Mouse (Mus musculus) lung, embryonic 14.5 days (tissue): ENCODE measurements around the gene Tsc22d3. TPM values are rescaled to one million over a fixed set of nuclear protein-coding genes. Genes with fewer than 3 reads are reported as not detected.

Source experiments
- ATAC-seq: fragments of 200-750 bp; cut with Nextera tagmentation; 2 replicates; pipeline ENCODE4 v1.8.0; 2017; ENCODE audit warnings: mild to moderate bottlenecking, moderate TSS enrichment, moderate library complexity; ENCODE audit not compliant: insufficient read depth
- DNase-seq: peaks from one replicate; pipeline ENCODE4 v3.0.0-alpha.2; 2015
- H3K27ac ChIP-seq: fragments of 300-500 bp; sonication (generic); 2 replicates; pipeline ENCODE4 v1.5.1; 2014; ENCODE audit warnings: low read depth, mild to moderate bottlenecking, moderate library complexity
- H3K27me3 ChIP-seq: fragments of 300-500 bp; sonication (generic); 2 replicates; pipeline ENCODE4 v1.6.1; 2014; ENCODE audit warnings: low read length, control low read depth; ENCODE audit not compliant: insufficient read depth
- H3K36me3 ChIP-seq: fragments of 300-500 bp; sonication (generic); 2 replicates; pipeline ENCODE4 v1.6.1; 2014; ENCODE audit warnings: control low read depth; ENCODE audit not compliant: insufficient read depth
- H3K4me1 ChIP-seq: fragments of 300-500 bp; sonication (generic); 2 replicates; pipeline ENCODE4 v1.6.1; 2014; ENCODE audit warnings: antibody characterized with exemption, control low read depth; ENCODE audit not compliant: insufficient read depth
- H3K4me2 ChIP-seq: fragments of 300-500 bp; sonication (generic); 2 replicates; pipeline ENCODE4 v1.6.1; 2014; ENCODE audit warnings: mild to moderate bottlenecking
- H3K4me3 ChIP-seq: fragments of 300-500 bp; sonication (generic); 2 replicates; pipeline ENCODE4 v1.5.1; 2014; ENCODE audit warnings: low read depth, low read length
- H3K9ac ChIP-seq: fragments of 300-500 bp; sonication (generic); 2 replicates; pipeline ENCODE4 v1.6.1; 2014
- H3K9me3 ChIP-seq: fragments of 300-500 bp; sonication (generic); 2 replicates; pipeline ENCODE4 v1.6.1; 2016; ENCODE audit warnings: low read depth, low read length, control low read depth
- CTCF ChIP-seq: IDR thresholded peaks from 2 replicates; pipeline ENCODE4 v1.5.1; 2016; ENCODE audit warnings: antibody characterized with exemption, low read depth
- WGBS: fragments of 180-500 bp; shearing (Covaris S2); extraction: QIAGEN DNeasy Blood & Tissue Kit; methylation state at CpG from one replicate; pipeline ENCODE4 v1.1.7; 2014; 5-methylcytosine and 5-hydroxymethylcytosine counted together
- polyA plus RNA-seq: library from polyadenylated mRNA; unstranded; fragments of >200 nt; fragmentation: Nextera tagmentation; extraction: Ambion mirVana; gene quantifications from 2 replicates; pipeline ENCODE4 v1.2.1, GENCODE M21; 2014

Tsc22d3 gene
- polyA plus RNA-seq, 1 experiment from 2014 or later, result 82.8 TPM

GRCm38 (mm10) chrX:140588534-140588933 is 11.9 kb downstream of the Tsc22d3 start:
- TF ChIP-seq CTCF, result no peak
- Histone ChIP-seq H3K4me1 (no peaks in the 10 kb centered on the region), H3K27me3 (peaks cover 4% of the 10 kb centered on the region), H3K9ac (no peak overlapping the region), H3K4me2 (no peak overlapping the region), H3K4me3 (no peak overlapping the region), H3K27ac (no peak overlapping the region), H3K36me3 (no peaks in the 10 kb centered on the region), H3K9me3 (no peaks in the 10 kb centered on the region)
- ATAC-seq, result no peak
- DNase-seq, result no peak
- WGBS, result 79% methylated on average over 5 of the region's 5 CpGs

- no peak overlapping the region for H3K9ac ChIP-seq
- peaks cover 14% of the 10 kb centered on the region for H3K27me3 ChIP-seq
- no peaks in the 10 kb centered on the region for H3K36me3 ChIP-seq
- H3K4me2 ChIP-seq, result no peak overlapping the region
- 55% methylated on average over 3 of the region's 3 CpGs for WGBS
- H3K27ac ChIP-seq, result no peak overlapping the region
- no peak for TF ChIP-seq CTCF
- DNase-seq (no peak), ATAC-seq (no peak)
- no peaks in the 10 kb centered on the region for H3K9me3 ChIP-seq
- no peak overlapping the region for H3K4me3 ChIP-seq
- no peaks in the 10 kb centered on the region for H3K4me1 ChIP-seq
Observed at GRCm38 (mm10) chrX:140580416-140580815, 20.0 kb downstream of the Tsc22d3 start.

- Histone ChIP-seq H3K27ac (no peak overlapping the region), H3K27me3 (no peaks in the 10 kb centered on the region), H3K9me3 (no peaks in the 10 kb centered on the region), H3K4me2 (no peak overlapping the region), H3K4me3 (no peak overlapping the region), H3K4me1 (no peaks in the 10 kb centered on the region), H3K9ac (no peak overlapping the region), H3K36me3 (no peaks in the 10 kb centered on the region)
- no peak for TF ChIP-seq CTCF
- DNase-seq (no peak), ATAC-seq (no peak)
- 72% methylated on average over 3 of the region's 3 CpGs for WGBS
Observed at GRCm38 (mm10) chrX:140575636-140576035, 24.8 kb downstream of the Tsc22d3 start.

GRCm38 (mm10) chrX:140575200-140575599 is 25.3 kb downstream of the Tsc22d3 start:
- no peak overlapping the region for H3K27ac ChIP-seq
- no peaks in the 10 kb centered on the region for H3K9me3 ChIP-seq
- no peaks in the 10 kb centered on the region for H3K27me3 ChIP-seq
- TF ChIP-seq CTCF, result no peak
- no peak overlapping the region for H3K4me3 ChIP-seq
- DNase-seq, result no peak
- 46% methylated on average over 1 of the region's 1 CpGs for WGBS
- ATAC-seq, result no peak
- no peak overlapping the region for H3K4me2 ChIP-seq
- H3K9ac ChIP-seq, result no peak overlapping the region
- no peaks in the 10 kb centered on the region for H3K36me3 ChIP-seq
- no peaks in the 10 kb centered on the region for H3K4me1 ChIP-seq

GRCm38 (mm10) chrX:140572702-140573338 is 27.6 kb downstream of the Tsc22d3 start:
- Histone ChIP-seq H3K36me3 (no peaks in the 10 kb centered on the region), H3K4me1 (0 out of 2 replicates have a peak, but pooled peaks cover 5% of the 10 kb centered on the region), H3K4me3 (no peak overlapping the region), H3K27ac (no peak overlapping the region), H3K9ac (no peak overlapping the region), H3K27me3 (no peaks in the 10 kb centered on the region), H3K4me2 (no peak overlapping the region), H3K9me3 (no peaks in the 10 kb centered on the region)
- DNase-seq (no peak), ATAC-seq (no peak)
- 43% methylated on average over 2 of the region's 2 CpGs for WGBS
- TF ChIP-seq CTCF, result no peak

- no peaks in the 10 kb centered on the region for H3K36me3 ChIP-seq
- WGBS, result 74% methylated on average over 1 of the region's 1 CpGs
- no peak for TF ChIP-seq CTCF
- DNase-seq (no peak), ATAC-seq (no peak)
- no peak overlapping the region for H3K27ac ChIP-seq
- H3K27me3 ChIP-seq, result no peaks in the 10 kb centered on the region
- H3K9me3 ChIP-seq, result no peaks in the 10 kb centered on the region
- H3K4me1 ChIP-seq, result 0 out of 2 replicates have a peak, but pooled peaks cover 5% of the 10 kb centered on the region
- H3K4me2 ChIP-seq, result no peak overlapping the region
- no peak overlapping the region for H3K9ac ChIP-seq
- H3K4me3 ChIP-seq, result no peak overlapping the region
Observed at GRCm38 (mm10) chrX:140569595-140569994, 30.9 kb downstream of the Tsc22d3 start.

- H3K27ac ChIP-seq, result 0 out of 2 replicates have a peak overlapping the region, but pooled peaks have one; percentile 20
- H3K9me3 ChIP-seq, result no peaks in the 10 kb centered on the region
- no peak overlapping the region for H3K9ac ChIP-seq
- H3K4me2 ChIP-seq, result no peak overlapping the region
- 0 out of 2 replicates have a peak, but pooled peaks cover 5% of the 10 kb centered on the region for H3K4me1 ChIP-seq
- H3K4me3 ChIP-seq, result no peak overlapping the region
- 50% methylated on average over 1 of the region's 1 CpGs for WGBS
- peak; percentile 84 for DNase-seq
- no peak for TF ChIP-seq CTCF
- no peaks in the 10 kb centered on the region for H3K27me3 ChIP-seq
- no peaks in the 10 kb centered on the region for H3K36me3 ChIP-seq
- peak; percentile 88; the same call in 1 of the 2 replicates for ATAC-seq
Observed at GRCm38 (mm10) chrX:140567711-140568407, 32.6 kb downstream of the Tsc22d3 start.
